Mouse (Mus musculus) naive thymus-derived CD4-positive, alpha-beta T cell, adult 2 months (primary cell): ENCODE measurements around the gene Gm38392.
"Not testable (repeated sequence)": the region's sequence is repeated elsewhere in the genome, so short reads cannot be mapped to it uniquely, and the experiment has no call there.

ENCODE experiments used
- DNase-seq: peaks from one replicate; pipeline ENCODE4 v3.0.0-alpha.2; 2011; ENCODE audit warnings: low read depth

The Gm38392 gene

DNA sequence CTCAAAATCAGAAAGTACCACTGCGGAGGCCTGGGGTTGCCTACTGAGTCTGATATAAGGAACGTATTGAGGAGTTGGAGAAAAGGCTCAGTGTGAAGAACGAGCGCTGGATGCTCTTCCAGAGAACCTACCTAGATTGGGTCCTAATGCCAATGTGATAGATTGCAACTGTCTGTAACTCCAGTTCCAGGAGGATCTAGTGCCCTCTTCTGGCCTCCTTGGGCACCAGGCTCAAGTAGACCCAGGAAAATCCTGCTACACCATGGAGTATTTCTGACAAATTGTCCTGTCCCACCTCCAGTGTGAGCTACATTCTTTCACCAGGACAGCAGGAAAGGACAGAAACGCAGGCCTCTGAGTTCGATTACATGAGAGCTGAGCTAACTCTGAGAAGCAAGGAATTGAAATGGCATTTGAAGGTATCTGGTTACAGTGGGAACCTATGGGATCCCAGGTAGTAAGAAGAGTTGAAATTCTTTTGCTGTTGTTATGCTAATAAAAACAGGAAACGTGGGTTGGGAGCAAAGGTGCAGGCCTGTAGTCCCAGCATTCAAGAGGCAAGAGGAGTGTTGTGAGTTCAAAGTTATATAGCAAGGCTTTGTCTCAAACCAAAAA is 10.4 kb downstream of the Gm38392 start:
- no peak for DNase-seq

DNA sequence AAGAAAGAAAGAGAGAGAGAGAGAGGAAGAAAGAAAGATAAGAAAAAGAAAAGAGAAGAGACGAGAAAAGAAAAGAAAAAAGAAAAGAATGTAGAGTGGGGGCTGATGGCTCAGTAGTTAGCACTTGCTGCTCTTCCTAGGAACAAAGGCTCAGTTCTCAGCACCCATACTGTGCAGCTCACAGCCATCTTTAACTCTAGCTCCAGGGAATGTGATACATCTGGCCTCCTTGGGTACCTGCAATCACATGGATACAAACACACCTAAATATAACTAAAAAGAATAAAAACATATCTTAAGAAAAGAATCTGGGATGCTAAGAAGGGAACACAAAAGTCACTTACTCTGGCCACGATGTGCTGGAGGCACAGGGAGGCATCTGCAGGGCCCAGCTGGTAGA is 10.9 kb downstream of the Gm38392 start:
- no peak for DNase-seq

DNA sequence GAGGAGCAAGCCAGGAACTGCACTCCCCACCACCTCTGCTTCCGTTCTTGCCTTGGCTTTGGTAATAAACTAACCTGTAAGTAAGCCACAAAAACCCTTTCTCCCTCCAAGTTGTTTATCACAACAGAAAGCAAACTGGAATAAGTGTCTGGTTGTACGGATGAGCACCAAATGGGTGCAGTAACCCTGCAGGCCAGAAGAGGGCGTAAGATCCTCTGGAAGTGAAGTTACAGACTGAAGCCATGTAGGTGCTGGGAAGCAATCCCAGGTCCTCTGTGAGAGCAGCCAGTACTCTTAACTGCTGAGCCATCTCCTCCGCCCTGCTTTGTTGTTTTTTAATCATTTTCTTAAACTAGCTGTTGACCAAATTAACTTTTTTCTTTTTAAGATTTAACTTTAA is 13.0 kb downstream of the Gm38392 start:
- DNase-seq: peak; percentile 12

DNA sequence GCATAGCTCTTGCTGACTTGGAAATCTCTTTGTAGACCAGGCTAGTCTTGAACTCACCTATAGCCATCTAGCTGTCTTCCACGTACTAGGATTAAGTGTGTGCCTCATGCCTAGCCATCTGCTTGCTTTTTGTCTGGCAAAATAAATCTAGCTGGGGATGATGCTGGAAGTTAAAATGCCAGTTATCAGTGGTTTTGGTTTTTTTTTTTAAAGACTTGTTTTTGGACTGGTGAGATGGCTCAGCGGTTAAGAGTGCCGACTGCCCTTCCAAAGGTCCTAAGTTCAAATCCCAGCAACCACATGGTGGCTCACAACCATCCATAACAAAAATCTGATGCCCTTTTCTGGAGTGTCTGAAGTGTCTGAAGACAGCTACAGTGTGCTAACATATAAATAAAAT is 15.2 kb downstream of the Gm38392 start:
- DNase-seq: no peak

DNA sequence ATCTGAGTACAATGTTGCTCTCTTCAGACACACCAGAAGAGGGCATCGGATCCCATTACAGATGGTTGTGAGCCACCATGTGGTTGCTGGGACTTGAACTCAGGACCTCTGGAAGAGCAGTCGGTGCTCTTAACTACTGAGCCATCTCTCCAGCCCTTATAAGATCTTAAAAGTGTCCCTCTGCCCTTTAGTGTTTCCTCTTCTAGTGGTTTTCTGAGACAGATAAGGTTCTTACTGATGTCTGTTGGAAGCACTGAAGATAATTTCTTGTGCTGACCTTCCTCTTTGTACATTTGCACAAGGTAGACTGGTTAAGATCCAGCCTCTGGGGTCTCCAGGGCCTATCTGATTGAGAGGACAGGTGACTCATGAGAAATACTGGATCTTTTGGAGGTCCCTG is 15.7 kb downstream of the Gm38392 start:
- DNase-seq: not testable (repeated sequence)

DNA sequence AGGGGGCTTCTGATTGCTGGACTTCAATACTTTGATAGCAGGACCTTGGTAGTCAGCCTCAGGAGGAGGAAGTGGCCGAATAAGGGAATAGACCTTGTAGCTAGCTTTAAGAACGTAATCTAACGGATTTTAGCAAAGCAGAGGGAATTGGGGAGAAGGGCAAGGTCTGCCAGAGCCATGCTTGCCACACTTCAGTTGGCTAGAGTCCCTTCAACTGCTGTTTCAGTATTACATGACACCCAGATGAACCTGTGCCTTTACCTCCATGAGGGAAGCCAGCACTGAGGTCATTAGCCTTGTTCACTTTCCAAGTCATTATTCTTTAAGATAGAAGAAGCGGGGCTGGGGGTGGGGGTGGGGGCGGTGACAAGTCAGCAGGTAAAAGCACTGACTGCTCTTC is 18.0 kb downstream of the Gm38392 start:
- DNase-seq: no peak

DNA sequence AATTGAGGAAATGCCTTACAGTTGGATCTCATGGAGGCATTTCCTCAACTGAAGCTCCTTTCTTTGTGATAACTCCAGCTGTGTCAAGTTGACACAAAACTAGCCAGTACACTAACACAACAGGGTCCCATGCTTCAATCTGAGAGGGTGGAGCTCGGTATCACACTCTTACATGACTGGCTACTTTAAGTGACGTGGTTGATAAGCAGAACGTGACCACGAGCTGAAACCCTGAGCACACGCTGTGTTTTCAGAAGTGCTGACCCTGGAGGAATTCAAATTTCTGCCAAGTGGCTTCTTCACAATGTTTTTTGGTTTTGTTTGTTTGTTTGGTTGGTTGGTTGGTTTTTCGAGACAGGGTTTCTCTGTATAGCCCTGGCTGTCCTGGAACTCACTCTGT is 19.0 kb downstream of the Gm38392 start:
- not testable (repeated sequence) for DNase-seq

DNA sequence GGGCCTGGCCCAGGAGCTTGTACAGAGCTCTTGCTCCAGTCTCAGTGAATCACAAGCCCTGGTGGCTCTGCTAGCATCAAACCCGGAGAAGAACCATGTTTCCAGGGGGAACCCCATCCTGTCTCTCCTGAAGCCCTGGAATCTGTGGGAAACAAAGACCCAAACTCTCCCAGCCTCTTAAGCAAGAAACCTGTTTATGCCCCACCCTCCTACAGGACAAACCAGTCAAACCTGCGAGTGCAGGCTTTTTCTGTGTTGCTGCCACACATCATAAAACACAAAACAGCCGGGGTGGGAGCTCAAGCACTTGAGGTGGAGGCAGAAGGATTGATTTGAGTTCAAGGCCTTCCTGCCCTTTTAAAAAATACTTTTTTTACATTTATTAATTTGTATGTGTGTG is 24.7 kb downstream of the Gm38392 start:
- DNase-seq: no peak

DNA sequence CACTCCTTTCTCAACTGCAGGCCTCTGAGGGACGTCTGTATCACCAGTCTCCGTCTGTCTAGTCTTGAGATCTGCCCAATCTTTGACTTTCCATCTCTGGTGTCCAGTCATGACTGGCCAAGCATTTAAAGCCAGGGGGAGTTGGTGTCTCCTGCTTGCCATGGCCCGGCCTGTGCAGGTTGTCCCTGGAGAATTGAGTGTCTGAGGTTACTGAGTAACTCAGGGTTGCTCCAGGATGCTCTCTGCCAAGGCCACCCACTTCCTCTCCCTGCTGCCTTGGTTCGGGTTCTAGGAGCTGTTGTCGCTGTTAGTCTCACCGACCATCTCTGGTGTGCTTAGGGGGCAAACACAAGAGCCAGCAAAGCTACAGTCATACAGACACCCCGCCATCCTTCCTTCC is 30.6 kb downstream of the Gm38392 start:
- no peak for DNase-seq

DNA sequence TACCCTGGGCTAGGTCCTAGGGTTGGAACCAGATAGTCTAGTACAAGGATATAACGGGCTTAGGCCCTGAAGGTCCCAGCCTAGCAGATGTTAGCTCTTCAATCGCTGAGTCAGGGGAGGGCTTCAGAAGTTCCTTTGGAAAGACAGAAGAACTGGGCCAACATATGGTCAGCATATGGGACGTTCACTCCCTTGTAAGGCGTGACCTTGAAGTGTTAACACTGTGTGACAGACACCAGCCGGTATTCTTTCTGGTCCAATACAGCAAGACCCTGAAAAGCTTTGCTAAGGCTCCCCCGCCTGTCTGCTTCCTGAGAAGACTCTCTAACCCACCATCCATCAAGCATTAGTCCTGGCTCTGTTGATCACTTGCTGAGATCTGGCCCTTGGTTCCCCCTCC is 31.1 kb downstream of the Gm38392 start:
- DNase-seq: no peak

DNA sequence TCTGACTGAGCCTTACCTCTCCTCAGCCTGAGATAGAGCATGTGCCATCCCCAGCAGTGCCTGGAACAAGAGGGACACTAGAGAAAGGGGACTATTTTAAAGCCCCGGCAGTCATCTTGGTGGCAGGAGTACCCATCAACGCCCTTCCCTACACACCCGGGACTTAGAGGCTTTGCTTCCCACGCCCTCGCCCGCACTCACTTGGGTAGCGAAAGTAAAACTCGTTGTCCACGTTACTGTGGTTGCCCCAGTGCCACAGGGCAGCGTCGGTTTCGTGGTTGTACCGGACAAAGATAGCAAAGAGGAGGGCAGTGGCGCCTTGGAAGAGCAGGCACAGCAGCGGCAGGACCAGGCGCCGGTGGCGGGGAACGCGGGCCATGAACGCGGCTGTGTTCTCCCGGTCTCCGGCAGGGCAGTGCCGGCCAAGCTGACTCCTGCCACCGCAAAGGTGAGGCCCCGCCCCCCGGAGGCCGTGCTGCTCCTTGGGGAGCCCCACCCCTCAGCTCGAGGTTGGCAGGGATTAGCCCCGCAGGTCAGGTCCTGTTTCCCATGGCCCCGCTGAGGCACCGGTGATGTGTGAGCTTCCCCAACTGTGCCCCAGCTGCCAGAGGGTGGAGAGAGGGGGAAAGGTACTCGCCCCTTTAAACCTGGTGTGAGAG is 32.6 kb downstream of the Gm38392 start, which contains the start of gene Rhbg:
Rhbg (minus strand) TSS at position 442 of the 659 bp plus-strand sequence.
- no peak for DNase-seq

DNA sequence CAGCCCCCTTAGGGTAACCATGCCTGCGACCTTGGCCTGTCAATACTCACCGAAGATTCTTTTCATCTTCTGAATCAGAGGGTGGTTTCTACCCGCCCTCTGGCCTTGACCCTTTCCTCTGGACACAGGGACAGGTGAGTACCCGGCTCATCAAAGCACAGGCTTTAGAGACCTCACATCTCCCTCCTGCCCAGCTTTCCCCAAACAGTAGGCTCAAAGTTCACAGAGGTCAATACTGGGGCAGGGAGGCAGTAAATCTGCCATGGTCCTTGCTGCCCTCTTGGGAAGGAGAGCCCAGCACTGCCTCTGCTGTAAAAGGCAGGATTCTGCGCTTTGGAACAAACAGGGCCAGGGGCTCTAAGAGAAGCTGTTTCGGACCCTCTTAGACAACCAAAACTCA is 34.3 kb downstream of the Gm38392 start:
- DNase-seq: no peak

DNA sequence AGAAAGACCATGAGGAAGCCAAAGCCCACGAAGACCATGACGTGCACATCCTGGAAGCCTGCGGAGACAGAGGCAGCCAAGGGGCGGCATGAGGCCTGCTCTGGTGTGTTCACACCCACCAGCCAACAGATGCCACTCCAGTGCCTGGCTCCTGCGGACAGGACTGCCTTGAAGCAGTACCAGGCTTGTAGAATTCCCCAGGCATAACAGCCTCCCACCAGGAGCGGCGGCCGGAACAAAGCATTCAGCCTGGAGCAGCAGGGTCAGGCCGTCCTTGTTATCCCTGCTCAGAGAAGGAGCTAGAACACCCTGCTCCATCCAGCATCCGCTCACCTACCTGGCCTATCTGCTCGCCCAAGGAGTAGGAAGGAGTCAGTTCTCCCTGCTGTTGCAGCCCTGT is 38.6 kb downstream of the Gm38392 start:
- no peak for DNase-seq

DNA sequence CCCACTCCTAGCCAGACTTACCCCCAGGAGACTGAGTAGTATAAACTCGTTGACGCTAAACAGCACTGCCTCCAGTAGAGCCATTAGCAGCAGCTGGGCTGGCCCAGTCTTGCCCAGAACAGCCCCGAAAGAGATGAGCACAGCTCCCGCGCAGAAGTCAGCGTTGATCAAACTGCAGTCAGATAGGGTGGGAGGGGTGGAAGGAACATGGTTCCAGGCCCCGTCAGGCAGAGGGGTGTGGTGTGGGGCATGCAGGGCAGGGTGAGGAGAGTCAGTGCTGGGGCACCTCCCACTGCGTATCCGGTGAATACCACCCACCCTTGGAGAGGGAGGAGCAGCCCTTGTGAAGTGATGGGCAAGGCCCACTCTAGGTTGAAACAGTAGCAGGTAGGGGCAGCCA is 39.3 kb downstream of the Gm38392 start:
- no peak for DNase-seq

DNA sequence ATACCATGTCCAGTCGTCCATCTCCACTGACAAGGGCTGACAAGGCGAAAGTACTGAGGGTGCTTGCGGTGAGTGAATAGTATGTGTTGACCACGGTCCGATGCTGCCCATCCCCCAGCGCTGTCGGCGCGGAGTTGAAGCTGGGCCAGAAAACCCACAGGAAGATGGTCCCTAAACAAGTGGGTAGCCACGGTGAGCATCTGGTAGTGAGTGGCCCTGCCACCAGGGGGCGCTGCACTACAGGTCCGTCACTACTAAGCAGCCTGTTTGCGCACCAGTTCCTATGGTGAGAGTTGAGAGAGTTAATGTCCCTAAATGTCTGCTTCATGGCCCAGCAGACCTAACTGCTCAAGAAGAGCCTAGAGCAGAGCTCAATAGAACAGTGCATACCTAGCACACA is 41.2 kb downstream of the Gm38392 start:
- DNase-seq: peak; percentile 84

DNA sequence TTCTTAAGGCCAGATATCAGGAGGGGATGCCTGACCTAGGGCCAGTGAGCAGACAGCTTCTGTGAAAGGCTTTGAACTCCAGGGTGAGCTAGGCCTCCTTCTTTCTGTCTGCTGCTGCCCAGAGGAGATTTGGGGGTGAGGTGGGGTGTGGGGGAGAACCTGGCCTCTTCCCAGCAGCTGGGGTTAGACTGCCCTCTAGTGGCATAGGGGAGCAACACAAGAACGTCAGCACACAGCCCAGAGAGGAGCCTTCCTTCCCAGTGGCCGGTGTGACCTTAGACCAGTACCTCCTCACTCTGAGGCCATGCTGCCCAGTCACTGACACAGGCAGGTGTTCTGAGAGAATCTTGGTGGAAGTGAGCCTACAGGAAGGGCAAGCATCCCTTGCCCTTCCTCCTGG is 42.9 kb downstream of the Gm38392 start:
- peak; percentile 71 for DNase-seq

DNA sequence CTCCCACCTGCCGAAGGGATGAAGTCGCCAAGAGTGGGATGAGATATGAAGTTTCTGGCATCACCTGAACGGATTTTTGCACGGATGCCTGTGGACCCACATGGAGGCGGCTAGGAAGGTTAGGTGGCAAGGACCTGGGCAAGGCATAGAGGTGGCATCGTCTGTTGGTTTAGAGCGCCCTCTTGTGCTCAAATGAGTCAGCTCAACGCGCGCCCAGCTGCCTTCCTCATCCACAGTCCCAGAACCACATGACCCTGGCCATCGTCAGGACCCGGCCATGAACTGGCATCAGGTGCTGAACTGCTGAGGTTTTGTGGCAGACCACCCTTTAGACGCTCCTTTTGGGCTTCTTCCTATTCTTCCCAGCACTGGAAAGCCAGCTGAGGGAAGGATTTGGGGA is 44.5 kb downstream of the Gm38392 start:
- DNase-seq: peak; percentile 84

DNA sequence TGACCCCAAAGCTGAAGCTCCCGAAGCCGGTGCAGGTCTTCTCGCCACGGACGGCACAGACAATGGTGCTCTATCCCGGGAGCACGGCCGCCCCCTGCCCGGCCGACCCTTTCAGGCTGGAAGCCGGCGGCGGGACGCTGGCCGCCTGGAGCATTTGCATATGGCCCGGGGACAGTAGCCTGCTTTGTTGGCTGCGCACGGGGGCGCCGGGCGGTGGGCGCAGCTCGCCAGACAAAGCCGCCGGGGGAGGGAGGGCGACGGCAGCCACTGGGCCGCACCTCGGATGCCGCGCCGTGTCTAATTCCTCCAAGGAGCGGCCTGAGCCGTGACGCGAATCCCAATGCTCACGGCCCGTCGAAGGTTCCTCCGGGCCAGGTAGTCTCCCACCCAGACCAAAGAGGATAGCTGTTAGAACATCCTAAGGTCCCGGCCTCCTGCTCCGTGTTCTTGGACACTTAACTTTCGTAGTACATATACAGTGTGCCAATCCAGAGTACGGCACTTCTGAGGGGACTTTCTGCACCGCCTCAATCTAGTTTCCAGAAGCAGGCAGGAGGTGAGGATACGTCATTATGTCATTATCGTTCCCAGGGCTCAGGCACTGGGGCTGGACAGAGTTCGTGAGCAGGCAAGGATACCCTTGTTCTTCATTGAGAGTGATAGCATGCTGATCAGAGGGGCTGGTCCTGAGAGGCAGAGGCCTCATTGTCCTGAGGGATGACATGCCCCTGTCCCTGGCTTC is 45.8 kb downstream of the Gm38392 start:
- DNase-seq: no peak

DNA sequence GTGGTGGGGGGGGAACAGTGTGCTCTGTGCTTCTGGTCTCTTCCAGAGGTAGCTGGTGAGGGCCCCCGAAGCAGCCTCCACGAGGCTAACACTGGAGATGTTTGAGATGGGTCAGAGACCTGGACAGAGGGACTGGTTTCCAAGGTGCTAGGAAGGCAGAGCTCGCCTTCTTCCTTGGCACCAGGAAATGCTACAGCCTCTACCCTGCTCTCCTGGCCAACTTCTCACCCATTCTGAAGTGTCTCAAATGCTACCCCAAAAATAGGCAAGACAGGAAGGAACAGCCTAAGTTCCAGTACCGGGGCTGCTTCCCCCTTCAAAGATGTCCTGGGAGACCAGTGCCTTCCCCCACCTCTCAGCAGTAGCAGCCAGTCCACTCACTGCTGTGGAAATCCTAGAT is 47.6 kb downstream of the Gm38392 start:
- no peak for DNase-seq

DNA sequence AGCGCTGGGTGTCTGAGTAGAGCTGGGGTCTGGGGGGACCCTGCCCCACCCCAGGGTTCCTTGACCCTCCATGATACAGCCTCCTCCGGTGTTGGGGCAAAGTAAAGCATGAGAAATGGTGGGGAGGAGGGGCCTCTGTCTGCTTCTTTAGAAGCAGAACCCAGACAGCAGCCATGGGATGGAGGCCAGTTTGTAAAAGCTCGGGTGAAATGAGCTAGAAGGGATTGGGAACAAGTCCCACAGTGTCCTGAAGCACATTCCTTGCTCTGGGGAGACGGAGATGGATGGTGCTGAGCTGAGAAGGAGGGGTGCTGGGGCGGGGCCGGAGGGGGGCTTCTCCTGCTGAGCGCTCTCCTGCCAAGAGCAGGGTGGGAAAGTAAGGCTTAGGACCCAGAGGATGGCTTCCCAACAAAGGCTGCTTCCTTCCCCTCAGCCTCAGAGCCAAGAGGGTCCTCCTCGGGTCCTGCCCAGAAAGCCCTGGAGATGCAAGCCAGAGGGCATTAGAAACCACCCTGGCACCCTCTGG is 48.1 kb downstream of the Gm38392 start:
- no peak for DNase-seq

DNA sequence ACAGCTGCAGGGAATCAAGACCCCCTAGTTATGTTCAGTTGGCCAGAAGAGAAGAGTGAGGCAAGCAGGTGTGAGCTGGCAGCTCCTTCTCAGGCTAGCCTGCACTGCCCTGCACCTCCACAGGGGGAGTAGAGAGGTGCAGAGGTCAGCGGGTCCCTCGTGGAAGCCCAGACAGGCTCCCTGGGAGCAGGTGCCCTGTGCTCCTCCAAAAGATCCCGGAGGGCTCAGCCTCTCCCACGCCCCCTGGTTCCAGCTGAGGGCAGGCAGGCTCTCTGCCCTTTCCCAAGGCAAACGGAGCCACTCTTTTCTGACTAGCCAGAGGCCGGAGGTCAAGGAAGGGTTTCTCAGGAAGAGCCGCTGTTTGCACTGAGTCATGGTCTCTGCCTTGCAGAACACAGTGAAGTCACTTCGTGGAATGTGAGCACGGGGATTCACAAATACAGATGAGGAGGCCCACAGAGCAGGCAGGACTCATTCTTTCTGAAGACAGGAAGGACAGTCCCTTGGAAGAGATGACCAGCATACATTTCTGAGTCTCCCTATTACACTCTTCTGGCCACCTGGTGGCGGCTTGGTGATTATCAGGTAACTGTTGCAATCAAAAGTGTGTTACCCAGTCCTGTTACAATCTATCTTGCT is 49.3 kb downstream of the Gm38392 start:
- DNase-seq: peak; percentile 51

DNA sequence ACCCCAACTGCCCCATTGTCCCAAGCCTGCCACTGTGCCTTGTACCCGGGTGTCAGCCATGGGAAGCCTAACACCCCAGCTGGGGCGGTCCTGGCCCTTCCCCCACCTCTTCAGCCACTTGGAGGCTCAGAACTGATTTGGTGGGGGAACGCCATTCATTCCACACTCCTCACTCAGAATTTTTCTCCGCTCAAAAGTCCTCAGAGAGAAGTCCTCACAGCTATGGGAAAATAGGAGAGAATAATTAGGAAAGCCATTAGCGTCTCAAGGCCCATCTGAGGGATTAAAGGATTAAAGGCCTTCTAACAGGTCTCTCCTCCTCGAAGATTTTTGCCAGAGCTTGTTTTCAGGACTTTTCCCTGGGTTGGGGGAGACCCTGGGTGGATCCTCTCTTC is 49.9 kb downstream of the Gm38392 start:
- DNase-seq: no peak

DNA sequence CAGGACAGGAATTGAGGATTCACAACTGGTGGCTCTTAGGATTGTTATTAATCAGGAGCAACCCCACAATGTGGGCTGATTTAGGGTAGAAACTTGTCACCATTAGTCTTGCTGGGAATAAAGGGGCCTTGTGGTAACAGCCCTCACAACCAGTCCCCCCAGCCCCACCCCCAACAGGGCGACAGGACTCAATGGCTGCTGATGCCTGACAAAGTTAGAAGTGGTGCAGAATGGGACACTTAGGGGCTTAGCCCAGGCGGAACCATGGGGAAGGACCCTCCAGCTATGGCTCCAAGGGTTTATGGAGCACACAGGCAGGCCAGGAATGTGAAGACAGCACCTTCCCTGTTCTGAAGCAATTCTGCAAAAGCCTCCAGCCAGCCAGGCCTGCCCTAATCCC is 51.4 kb downstream of the Gm38392 start:
- no peak for DNase-seq
